Mouse (Mus musculus) stomach, postnatal 0 days (tissue): Measurements from ENCODE around the gene Trpm8. TPM values are rescaled to one million over a fixed set of nuclear protein-coding genes. Genes with fewer than 3 reads are reported as not detected.

ENCODE experiments used
- ATAC-seq: fragments of 200-750 bp; cut with Nextera tagmentation; 2 replicates; pipeline ENCODE4 v1.8.0; 2017; ENCODE audit not compliant: low FRiP score, low TSS enrichment
- DNase-seq: peaks from one replicate; pipeline ENCODE4 v3.0.0-alpha.2; 2016; ENCODE audit warnings: low spot score
- H3K27ac ChIP-seq: fragments of 300-500 bp; sonication (generic); replicated peaks from 2 replicates; pipeline ENCODE4 v1.5.1; 2014; ENCODE audit warnings: mild to moderate bottlenecking, control low read depth
- H3K27me3 ChIP-seq: fragments of 300-500 bp; sonication (generic); 2 replicates; pipeline ENCODE4 v1.6.1; 2014; ENCODE audit warnings: low read length; ENCODE audit not compliant: control insufficient read depth, insufficient read depth
- H3K36me3 ChIP-seq: fragments of 300-500 bp; sonication (generic); 2 replicates; pipeline ENCODE4 v1.6.1; 2014; ENCODE audit warnings: low read length, mixed read lengths; ENCODE audit not compliant: control insufficient read depth, insufficient read depth
- H3K4me1 ChIP-seq: fragments of 300-500 bp; sonication (generic); replicated peaks from 2 replicates; pipeline ENCODE4 v1.6.1; 2014; ENCODE audit warnings: antibody characterized with exemption; ENCODE audit not compliant: control insufficient read depth, insufficient read depth
- H3K4me2 ChIP-seq: fragments of 300-500 bp; sonication (generic); replicated peaks from 2 replicates; pipeline ENCODE4 v1.6.1; 2014; ENCODE audit warnings: low read depth, mild to moderate bottlenecking, control low read depth, moderate library complexity
- H3K4me3 ChIP-seq: fragments of 300-500 bp; sonication (generic); 2 replicates; pipeline ENCODE4 v1.5.1; 2014; ENCODE audit warnings: low read depth, low read length, control low read depth
- H3K9ac ChIP-seq: fragments of 300-500 bp; sonication (generic); 2 replicates; pipeline ENCODE4 v1.6.1; 2014; ENCODE audit warnings: mild to moderate bottlenecking, low read length, control low read depth, mixed read lengths
- H3K9me3 ChIP-seq: fragments of 300-500 bp; sonication (generic); 2 replicates; pipeline ENCODE4 v1.6.1; 2016; ENCODE audit warnings: low read length; ENCODE audit not compliant: control insufficient read depth
- CTCF ChIP-seq: IDR thresholded peaks from 2 replicates; pipeline ENCODE4 v1.5.1; 2016; ENCODE audit warnings: antibody characterized with exemption, low read depth, mild to moderate bottlenecking, moderate library complexity
- EP300 ChIP-seq: optimal IDR thresholded peaks from 2 replicates; pipeline ENCODE3; 2016; ENCODE audit warnings: antibody characterized with exemption
- WGBS: fragments of 180-500 bp; shearing (Covaris S2); extraction: QIAGEN DNeasy Blood & Tissue Kit; methylation state at CpG from one replicate; pipeline ENCODE4 v1.1.7; 2014; 5-methylcytosine and 5-hydroxymethylcytosine counted together
- polyA plus RNA-seq: library from polyadenylated mRNA; unstranded; fragments of >200 nt; fragmentation: Nextera tagmentation; extraction: Ambion mirVana; gene quantifications from 2 replicates; pipeline ENCODE4 v1.2.1, GENCODE M21; 2015

The Trpm8 gene
- polyA plus RNA-seq, 1 experiment from 2014 or later: 0.06 TPM

DNA sequence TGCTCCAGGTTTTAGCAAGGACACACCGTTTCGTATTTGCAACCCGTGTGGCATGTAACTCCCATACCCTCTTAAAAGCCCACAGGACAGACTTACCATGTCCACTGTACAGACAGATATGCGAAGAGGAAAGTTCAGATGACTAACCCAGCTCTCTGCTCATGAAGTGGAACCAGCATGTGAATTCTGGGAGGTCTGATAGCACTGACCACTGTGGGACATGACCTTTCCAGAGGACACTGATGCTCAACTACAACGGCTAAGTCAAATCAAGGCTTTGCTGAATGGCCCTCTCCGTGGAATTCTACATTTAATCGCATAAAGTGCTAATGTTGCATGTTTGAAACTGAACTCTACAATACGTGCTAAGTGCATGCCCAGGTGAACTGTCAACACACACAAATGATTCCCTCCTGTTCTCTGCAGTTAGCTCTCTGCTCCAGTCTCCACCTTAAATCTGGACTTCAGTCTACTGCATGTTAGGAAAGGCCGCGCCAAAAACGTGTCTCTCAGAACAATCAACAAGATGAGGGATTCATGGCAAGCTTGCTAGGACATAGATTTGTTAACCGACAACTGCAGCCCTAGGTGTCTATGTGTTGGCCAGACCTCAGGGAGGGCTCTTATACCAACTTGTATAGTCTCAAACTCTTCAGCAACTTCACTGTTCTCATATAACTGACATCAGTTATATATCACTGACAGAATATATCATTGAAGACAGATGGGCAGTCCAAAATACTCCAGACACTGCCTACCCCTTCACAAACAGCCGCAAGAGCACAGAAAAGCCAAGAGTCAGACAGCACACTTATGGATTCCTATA lies 1.6 kb upstream of the Trpm8 start:
- 57% methylated on average over 13 of the region's 13 CpGs for WGBS

GRCm38 (mm10) chr1:88276524-88277097 lies 850 bp upstream of the Trpm8 start:
- peaks cover 12% of the 10 kb centered on the region for H3K4me1 ChIP-seq
- peak overlapping the region; percentile 81 for H3K9ac ChIP-seq
- peak overlapping the region; percentile 77 for H3K4me2 ChIP-seq
- WGBS: 14% methylated on average over 10 of the region's 10 CpGs
- H3K9me3 ChIP-seq: no peaks in the 10 kb centered on the region
- peak overlapping the region; percentile 87 for H3K27ac ChIP-seq
- no peak for TF ChIP-seq EP300
- TF ChIP-seq CTCF: no peak
- peak overlapping the region; percentile 71 for H3K4me3 ChIP-seq
- H3K27me3 ChIP-seq: no peaks in the 10 kb centered on the region
- DNase-seq: peak; percentile 36
- peak; percentile 15; the same call in 1 of the 2 replicates for ATAC-seq
- peaks cover 32% of the 10 kb centered on the region for H3K36me3 ChIP-seq

More for the DNA sequence above, 1.6 kb upstream of the Trpm8 start:
- Histone ChIP-seq H3K4me1 (peaks cover 12% of the 10 kb centered on the region), H3K27ac (no peak overlapping the region), H3K9me3 (no peaks in the 10 kb centered on the region), H3K9ac (peak overlapping the region; percentile 81), H3K27me3 (no peaks in the 10 kb centered on the region), H3K4me3 (peak overlapping the region; percentile 71), H3K4me2 (peak overlapping the region; percentile 77), H3K36me3 (peaks cover 35% of the 10 kb centered on the region)
- ATAC-seq: no peak
- DNase-seq: no peak
- TF ChIP-seq CTCF (no peak), EP300 (no peak)

DNA sequence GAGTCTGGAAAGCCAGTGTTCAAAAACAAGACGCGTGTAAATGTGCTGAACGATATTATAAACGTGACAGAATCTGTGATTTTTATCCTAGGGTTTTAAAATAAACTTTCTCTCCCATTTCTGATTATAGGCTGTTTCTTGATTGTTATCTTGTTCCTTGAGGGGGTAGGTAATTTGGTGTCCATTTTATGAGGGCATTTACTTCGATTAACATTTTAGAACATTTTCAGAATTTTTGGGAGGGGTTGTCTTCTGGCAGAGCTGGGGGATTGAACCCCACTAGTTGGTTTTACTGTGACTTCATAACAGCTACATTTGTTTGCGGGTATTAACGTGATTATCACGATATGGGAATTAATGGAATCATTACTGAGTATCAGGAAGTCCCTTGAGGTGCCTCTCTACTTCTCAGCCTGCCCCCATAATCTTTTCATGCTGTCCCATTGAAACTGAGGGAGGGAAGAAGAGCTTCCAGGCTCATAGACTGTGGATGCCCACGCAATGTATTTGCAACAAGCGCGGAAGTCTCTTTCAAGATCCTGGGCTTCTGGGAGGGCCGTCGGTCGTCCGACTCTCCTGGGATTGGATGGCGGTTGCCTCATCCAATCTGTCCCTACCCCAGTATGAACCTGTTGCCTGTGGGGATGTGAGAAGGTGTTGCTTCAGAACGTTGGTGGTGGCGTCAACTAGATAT lies 504 bp downstream of the Trpm8 start:
- no peak for ATAC-seq
- H3K36me3 ChIP-seq: peaks cover 22% of the 10 kb centered on the region
- DNase-seq: peak; percentile 55
- peak overlapping the region; percentile 87; the same call in 1 of the 2 replicates for H3K27ac ChIP-seq
- H3K4me2 ChIP-seq: peak overlapping the region; percentile 77
- peaks cover 12% of the 10 kb centered on the region for H3K4me1 ChIP-seq
- no peak for TF ChIP-seq CTCF
- TF ChIP-seq EP300: no peak
- WGBS: 64% methylated on average over 18 of the region's 18 CpGs
- no peaks in the 10 kb centered on the region for H3K27me3 ChIP-seq
- H3K4me3 ChIP-seq: peak overlapping the region; percentile 71
- peak overlapping the region; percentile 81 for H3K9ac ChIP-seq
- H3K9me3 ChIP-seq: no peaks in the 10 kb centered on the region

GRCm38 (mm10) chr1:88279111-88280005 lies 1.9 kb downstream of the Trpm8 start:
- H3K9me3 ChIP-seq: no peaks in the 10 kb centered on the region
- H3K4me3 ChIP-seq: no peak overlapping the region
- ATAC-seq (no peak), DNase-seq (peak; percentile 60)
- peaks cover 12% of the 10 kb centered on the region for H3K4me1 ChIP-seq
- 43% methylated on average over 9 of the region's 9 CpGs for WGBS
- H3K4me2 ChIP-seq: no peak overlapping the region
- H3K36me3 ChIP-seq: peaks cover 9% of the 10 kb centered on the region; the same call in 1 of the 2 replicates
- no peak overlapping the region for H3K9ac ChIP-seq
- H3K27ac ChIP-seq: no peak overlapping the region
- no peak for TF ChIP-seq EP300
- TF ChIP-seq CTCF: no peak
- no peaks in the 10 kb centered on the region for H3K27me3 ChIP-seq

DNA sequence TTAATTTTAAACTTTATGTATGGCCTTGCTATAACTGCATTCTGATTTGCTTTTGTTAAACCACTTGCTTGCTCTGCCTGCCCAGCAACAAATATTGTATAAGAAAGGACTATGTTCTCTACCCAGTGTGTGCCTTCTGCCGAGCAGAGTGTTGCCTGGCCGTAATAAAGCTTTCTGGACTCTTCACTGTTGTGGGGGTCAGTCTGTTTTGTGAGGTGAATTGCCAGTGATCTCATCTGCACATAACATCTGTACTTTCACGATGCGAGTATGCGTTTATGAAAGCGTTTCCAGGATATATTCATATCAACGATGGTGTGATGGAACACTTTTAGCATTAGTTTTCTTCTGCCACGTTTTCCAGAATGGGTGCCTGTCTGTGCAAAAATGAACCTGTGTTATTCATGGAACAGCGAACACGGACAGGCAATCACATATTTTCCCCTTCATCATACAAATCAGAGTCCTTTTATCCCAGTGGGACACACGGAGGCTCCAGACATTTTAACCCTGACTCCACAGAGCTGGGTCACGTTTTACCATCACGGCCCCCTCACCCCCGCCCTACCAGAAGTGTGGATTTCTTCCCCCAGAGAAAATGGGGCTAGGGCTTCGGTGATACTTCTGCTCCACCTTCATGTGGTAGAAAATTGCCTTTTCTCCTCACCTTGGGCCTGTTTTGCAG lies 2.7 kb downstream of the Trpm8 start:
- ATAC-seq: no peak
- no peak overlapping the region for H3K4me3 ChIP-seq
- peaks cover 10% of the 10 kb centered on the region for H3K4me1 ChIP-seq
- H3K4me2 ChIP-seq: no peak overlapping the region; the same call in 1 of the 2 replicates
- DNase-seq: peak; percentile 47
- H3K9me3 ChIP-seq: no peaks in the 10 kb centered on the region
- H3K27ac ChIP-seq: no peak overlapping the region
- 0 out of 2 replicates have a peak, but pooled peaks cover 1% of the 10 kb centered on the region for H3K36me3 ChIP-seq
- H3K9ac ChIP-seq: no peak overlapping the region
- no peaks in the 10 kb centered on the region for H3K27me3 ChIP-seq
- WGBS: 59% methylated on average over 15 of the region's 15 CpGs
- no peak for TF ChIP-seq EP300
- no peak for TF ChIP-seq CTCF
